Mouse (Mus musculus): ENCODE results near the gene Gm128. TPM values are rescaled to one million over a fixed set of nuclear protein-coding genes. Genes with fewer than 3 reads are reported as not detected.

The Gm128 gene
- polyA plus RNA-seq, 2 experiments = 0.63 to 0.89 TPM

DNA sequence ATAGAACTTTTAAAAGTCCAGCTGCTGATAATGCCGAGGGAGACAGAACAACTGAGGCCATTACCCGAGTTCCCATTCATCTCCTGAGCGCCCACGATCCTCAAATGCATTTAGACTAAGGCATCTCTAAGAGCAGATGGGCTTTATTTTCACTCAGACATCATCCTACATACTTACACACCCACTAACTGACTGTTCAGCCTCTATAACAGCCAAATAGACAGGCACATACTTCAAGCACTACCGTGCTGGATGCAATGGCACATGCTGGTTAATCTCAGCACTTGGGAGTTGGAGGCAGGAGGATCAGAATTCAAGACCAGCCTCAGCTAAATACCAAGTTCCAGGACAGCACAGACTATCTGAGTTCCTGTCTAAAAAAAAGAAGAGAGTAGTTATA lies 28.4 kb upstream of the Gm128 start:
- Histone ChIP-seq H3K27me3 (ENCODE audit: control insufficient read depth, insufficient read depth, low read length) (no peaks in the 10 kb centered on the region), H3K4me1 (ENCODE audit: control insufficient read depth, insufficient read depth, low read length) (no peaks in the 10 kb centered on the region), H3K27ac (replicated peaks; ENCODE audit: low read depth, low read length) (no peak overlapping the region), H3K9me3 (ENCODE audit: control insufficient read depth, low read length) (no peaks in the 10 kb centered on the region), H3K4me3 (replicated peaks; ENCODE audit: low read length) (no peak overlapping the region), H3K36me3 (ENCODE audit: control insufficient read depth, insufficient read depth, low read length) (peaks cover 35% of the 10 kb centered on the region), H3K9ac (ENCODE audit: low read depth, low read length, severe bottlenecking) (no peak overlapping the region), H3K4me2 (replicated peaks; ENCODE audit: low read depth, low read length, severe bottlenecking) (no peak overlapping the region)
- DNase-seq (ENCODE audit: low spot score) (no peak), ATAC-seq (ENCODE audit: low FRiP score, low read depth) (no peak)
- 90% methylated on average over 5 of the region's 5 CpGs for WGBS
- TF ChIP-seq POLR2A (IDR thresholded peaks at IDR 0.05; ENCODE audit: borderline replicate concordance, extremely low read depth, insufficient read depth, insufficient read length) = no peak

DNA sequence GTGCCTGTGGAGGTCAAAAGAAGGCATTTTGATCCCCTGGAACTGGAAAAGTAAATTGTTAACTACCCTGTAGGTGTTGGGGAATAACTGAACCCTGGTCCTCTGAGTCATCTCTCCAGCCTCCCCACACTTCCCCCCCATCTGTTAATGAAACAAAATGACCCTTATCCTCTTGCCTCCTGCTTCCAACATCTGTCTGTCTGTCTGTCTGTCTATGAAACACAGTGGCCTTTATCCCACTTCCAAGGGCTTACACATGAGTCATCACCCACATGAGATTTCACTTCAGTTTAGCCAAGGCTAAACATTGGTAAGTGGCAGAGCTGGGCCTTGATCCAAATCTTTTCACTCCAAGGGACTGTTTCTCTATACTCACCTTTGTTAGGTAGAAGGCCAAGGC lies 26.5 kb upstream of the Gm128 start:
- H3K4me3 ChIP-seq (replicated peaks; ENCODE audit: low read length) = no peak overlapping the region
- H3K27me3 ChIP-seq (ENCODE audit: control insufficient read depth, insufficient read depth, low read length) = no peaks in the 10 kb centered on the region
- H3K4me1 ChIP-seq (ENCODE audit: control insufficient read depth, insufficient read depth, low read length) = no peaks in the 10 kb centered on the region
- ATAC-seq (ENCODE audit: low FRiP score, low read depth) (no peak), DNase-seq (ENCODE audit: low spot score) (no peak)
- no peak overlapping the region for H3K4me2 ChIP-seq (replicated peaks; ENCODE audit: low read depth, low read length, severe bottlenecking)
- H3K9me3 ChIP-seq (ENCODE audit: control insufficient read depth, low read length) = no peaks in the 10 kb centered on the region
- no peak overlapping the region for H3K9ac ChIP-seq (ENCODE audit: low read depth, low read length, severe bottlenecking)
- TF ChIP-seq POLR2A (IDR thresholded peaks at IDR 0.05; ENCODE audit: borderline replicate concordance, extremely low read depth, insufficient read depth, insufficient read length) = no peak
- peaks cover 50% of the 10 kb centered on the region for H3K36me3 ChIP-seq (ENCODE audit: control insufficient read depth, insufficient read depth, low read length)
- no peak overlapping the region for H3K27ac ChIP-seq (replicated peaks; ENCODE audit: low read depth, low read length)

DNA sequence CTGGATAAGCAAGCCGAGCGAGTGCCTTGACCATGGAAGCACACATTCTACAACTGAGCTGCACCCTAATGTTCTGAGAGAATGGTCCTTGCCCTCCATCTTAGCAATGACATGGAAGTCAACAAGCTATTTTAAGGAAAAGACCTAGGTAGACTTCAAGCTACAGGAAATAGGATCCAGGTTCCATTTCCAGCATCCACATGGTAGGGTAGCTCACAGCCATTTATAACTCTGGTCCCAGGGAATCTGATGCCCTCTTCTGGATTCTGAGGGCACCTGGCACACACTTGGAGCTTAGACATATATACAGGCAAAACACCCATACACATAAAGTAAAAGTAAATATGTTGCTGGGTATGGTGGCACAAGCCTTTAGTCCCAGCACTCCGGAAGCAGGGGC lies 24.7 kb upstream of the Gm128 start:
- Histone ChIP-seq H3K9me3 (ENCODE audit: control insufficient read depth, low read length) (no peaks in the 10 kb centered on the region), H3K9ac (ENCODE audit: low read depth, low read length, severe bottlenecking) (no peak overlapping the region), H3K27ac (replicated peaks; ENCODE audit: low read depth, low read length) (no peak overlapping the region), H3K36me3 (ENCODE audit: control insufficient read depth, insufficient read depth, low read length) (peaks cover 65% of the 10 kb centered on the region), H3K4me2 (replicated peaks; ENCODE audit: low read depth, low read length, severe bottlenecking) (no peak overlapping the region), H3K27me3 (ENCODE audit: control insufficient read depth, insufficient read depth, low read length) (no peaks in the 10 kb centered on the region), H3K4me3 (replicated peaks; ENCODE audit: low read length) (no peak overlapping the region), H3K4me1 (ENCODE audit: control insufficient read depth, insufficient read depth, low read length) (no peaks in the 10 kb centered on the region)
- no peak for DNase-seq (ENCODE audit: low spot score)
- TF ChIP-seq POLR2A (IDR thresholded peaks at IDR 0.05; ENCODE audit: borderline replicate concordance, extremely low read depth, insufficient read depth, insufficient read length) = no peak
- WGBS = 94% methylated on average over 3 of the region's 3 CpGs
- no peak for ATAC-seq (ENCODE audit: low FRiP score, low read depth)

DNA sequence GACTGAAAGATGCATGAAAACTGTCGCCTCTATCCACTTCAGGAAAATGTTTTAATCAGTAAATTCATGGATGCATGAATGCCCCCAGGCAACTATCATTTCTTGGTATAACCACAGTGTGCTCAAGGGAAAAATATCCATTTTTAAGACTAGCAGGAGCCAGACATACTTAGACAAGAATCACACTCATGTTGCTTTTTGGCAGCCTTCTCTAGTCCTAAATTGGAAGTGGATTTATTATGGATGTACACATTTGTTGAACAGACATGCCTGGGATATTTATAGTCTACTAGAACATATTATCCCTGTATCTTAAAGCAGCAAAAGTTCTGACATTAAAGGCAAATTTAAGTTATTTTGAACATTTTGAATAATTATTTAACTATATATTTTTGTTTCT lies 23.3 kb upstream of the Gm128 start:
- Histone ChIP-seq H3K4me3 (replicated peaks; ENCODE audit: low read length) (no peak overlapping the region), H3K27ac (replicated peaks; ENCODE audit: low read depth, low read length) (no peak overlapping the region), H3K27me3 (ENCODE audit: control insufficient read depth, insufficient read depth, low read length) (no peaks in the 10 kb centered on the region), H3K4me1 (ENCODE audit: control insufficient read depth, insufficient read depth, low read length) (no peaks in the 10 kb centered on the region), H3K36me3 (ENCODE audit: control insufficient read depth, insufficient read depth, low read length) (peaks cover 76% of the 10 kb centered on the region), H3K9ac (ENCODE audit: low read depth, low read length, severe bottlenecking) (no peak overlapping the region), H3K9me3 (ENCODE audit: control insufficient read depth, low read length) (no peaks in the 10 kb centered on the region), H3K4me2 (replicated peaks; ENCODE audit: low read depth, low read length, severe bottlenecking) (no peak overlapping the region)
- ATAC-seq (ENCODE audit: low FRiP score, low read depth) (no peak), DNase-seq (ENCODE audit: low spot score) (no peak)
- TF ChIP-seq POLR2A (IDR thresholded peaks at IDR 0.05; ENCODE audit: borderline replicate concordance, extremely low read depth, insufficient read depth, insufficient read length) = no peak
- 88% methylated on average over 1 of the region's 1 CpGs for WGBS

DNA sequence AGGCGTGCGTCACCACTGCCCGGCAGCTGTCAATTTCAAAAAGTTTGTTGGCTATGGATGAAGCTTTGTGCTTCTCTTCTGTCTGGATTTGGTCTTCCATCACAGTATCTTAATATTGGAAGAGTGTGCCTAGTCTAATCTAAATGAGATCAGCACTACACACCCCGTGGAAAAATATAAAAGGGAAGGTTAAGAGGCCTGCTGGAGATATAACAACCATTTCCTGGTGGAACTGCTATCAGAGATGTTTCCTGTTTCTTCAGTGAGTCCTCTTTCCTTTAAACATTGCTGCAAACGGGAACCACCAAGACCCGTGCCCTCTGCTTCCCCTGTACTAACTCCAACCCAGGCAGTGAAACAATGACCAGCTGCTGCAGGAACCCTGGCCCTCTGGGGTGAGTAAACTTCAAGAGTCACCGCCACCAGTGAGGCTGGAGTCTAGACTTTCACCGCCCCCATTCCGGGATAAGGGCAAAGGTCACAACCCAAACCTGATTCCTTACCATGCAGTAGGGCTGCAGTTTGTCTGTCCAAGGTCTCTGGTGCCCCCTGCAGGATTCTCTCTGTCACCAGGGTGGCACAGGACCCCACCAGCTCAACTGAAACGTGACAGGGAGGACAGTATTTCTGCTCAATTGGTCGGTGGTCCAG lies 21.8 kb upstream of the Gm128 start:
- no peaks in the 10 kb centered on the region for H3K9me3 ChIP-seq (ENCODE audit: control insufficient read depth, low read length)
- H3K4me2 ChIP-seq (replicated peaks; ENCODE audit: low read depth, low read length, severe bottlenecking) = no peak overlapping the region
- H3K36me3 ChIP-seq (ENCODE audit: control insufficient read depth, insufficient read depth, low read length) = peaks cover 77% of the 10 kb centered on the region
- WGBS = 45% methylated on average over 11 of the region's 11 CpGs
- no peak for TF ChIP-seq POLR2A (IDR thresholded peaks at IDR 0.05; ENCODE audit: borderline replicate concordance, extremely low read depth, insufficient read depth, insufficient read length)
- ATAC-seq (ENCODE audit: low FRiP score, low read depth) = peak; percentile 62; the same call in 1 of the 2 replicates
- no peak overlapping the region for H3K4me3 ChIP-seq (replicated peaks; ENCODE audit: low read length)
- no peaks in the 10 kb centered on the region for H3K4me1 ChIP-seq (ENCODE audit: control insufficient read depth, insufficient read depth, low read length)
- H3K27ac ChIP-seq (replicated peaks; ENCODE audit: low read depth, low read length) = no peak overlapping the region
- no peak overlapping the region for H3K9ac ChIP-seq (ENCODE audit: low read depth, low read length, severe bottlenecking)
- H3K27me3 ChIP-seq (ENCODE audit: control insufficient read depth, insufficient read depth, low read length) = no peaks in the 10 kb centered on the region
- DNase-seq (ENCODE audit: low spot score) = peak; percentile 58

DNA sequence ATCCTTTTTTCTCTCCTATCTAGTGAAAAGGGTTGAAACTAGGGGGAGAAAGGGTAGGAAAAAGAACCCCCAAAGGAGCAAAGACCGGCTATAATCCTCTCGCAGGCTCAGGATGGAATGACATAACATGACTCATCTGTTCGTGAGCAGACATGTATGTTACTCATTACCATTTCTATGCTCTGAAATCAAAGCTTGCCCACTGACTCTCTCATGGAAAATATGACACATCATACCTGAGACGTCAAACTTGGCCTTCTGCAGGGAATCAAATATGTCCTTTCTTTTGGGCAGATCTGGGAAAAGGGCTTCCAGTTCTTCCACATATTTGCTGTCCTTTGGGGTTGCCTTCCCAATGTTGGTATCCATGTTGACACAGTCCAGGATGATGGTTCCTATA lies 20.6 kb upstream of the Gm128 start:
- DNase-seq (ENCODE audit: low spot score) (no peak), ATAC-seq (ENCODE audit: low FRiP score, low read depth) (no peak)
- no peak for TF ChIP-seq POLR2A (IDR thresholded peaks at IDR 0.05; ENCODE audit: borderline replicate concordance, extremely low read depth, insufficient read depth, insufficient read length)
- H3K36me3 ChIP-seq (ENCODE audit: control insufficient read depth, insufficient read depth, low read length) = peaks cover 84% of the 10 kb centered on the region
- H3K27me3 ChIP-seq (ENCODE audit: control insufficient read depth, insufficient read depth, low read length) = no peaks in the 10 kb centered on the region
- no peak overlapping the region for H3K27ac ChIP-seq (replicated peaks; ENCODE audit: low read depth, low read length)
- WGBS = 83% methylated on average over 4 of the region's 4 CpGs
- H3K9ac ChIP-seq (ENCODE audit: low read depth, low read length, severe bottlenecking) = no peak overlapping the region
- H3K9me3 ChIP-seq (ENCODE audit: control insufficient read depth, low read length) = no peaks in the 10 kb centered on the region
- H3K4me1 ChIP-seq (ENCODE audit: control insufficient read depth, insufficient read depth, low read length) = no peaks in the 10 kb centered on the region
- no peak overlapping the region for H3K4me3 ChIP-seq (replicated peaks; ENCODE audit: low read length)
- no peak overlapping the region for H3K4me2 ChIP-seq (replicated peaks; ENCODE audit: low read depth, low read length, severe bottlenecking)

Measured in limb, embryonic 14.5 days (tissue).